Mouse (Mus musculus): ENCODE data around the gene F2rl1. TPM values are rescaled to one million over a fixed set of nuclear protein-coding genes. Genes with fewer than 3 reads are reported as not detected.

Gene F2rl1
- polyA plus RNA-seq (2015; fragmentation: Nextera tagmentation; extraction: Ambion mirVana): 0.09 and 0.26 TPM in 2 replicates

DNA sequence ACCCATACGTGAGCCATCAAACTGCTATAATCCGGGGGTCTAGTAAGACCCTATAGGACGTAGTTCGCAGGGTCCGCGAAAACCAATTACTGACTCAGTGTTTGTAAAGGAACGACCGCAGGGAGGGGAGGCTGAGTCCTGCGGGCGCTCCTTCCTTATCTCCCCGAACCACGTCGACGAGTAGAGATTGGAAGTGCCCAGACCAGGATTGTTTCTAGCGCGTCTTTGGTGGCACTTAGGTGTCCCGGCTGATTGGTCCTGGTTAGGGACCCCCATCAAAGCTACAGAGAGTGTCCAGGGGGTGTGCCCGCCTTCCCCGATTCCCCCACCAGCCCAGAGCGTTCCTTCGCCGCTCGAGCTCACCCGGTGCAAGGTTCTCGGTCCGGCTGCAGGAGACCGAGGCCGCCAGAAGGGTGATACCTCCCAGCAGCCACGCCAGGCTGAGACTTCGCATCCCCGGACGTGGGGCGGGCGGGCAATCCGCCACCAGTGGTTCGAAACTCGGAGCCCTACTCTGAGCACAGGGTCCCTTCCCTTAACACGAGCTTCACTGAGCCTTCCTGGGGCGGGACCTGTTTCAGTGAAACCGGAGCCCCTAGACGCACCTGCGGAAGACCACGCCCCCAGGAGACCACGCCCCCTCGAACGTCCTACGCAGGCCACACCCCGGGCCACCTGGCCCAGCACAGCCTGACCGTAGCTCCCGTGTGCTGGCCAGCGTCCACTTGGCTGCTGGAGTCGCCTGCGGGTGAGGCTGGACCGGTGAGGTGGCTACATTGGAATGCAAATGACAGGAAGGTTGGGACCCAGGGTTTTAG lies at the start of gene F2rl1:
Gene F2rl1 (minus strand): TSS at position 554 of the 818 bp plus-strand sequence.
- peak; percentile 51 for ATAC-seq
- Histone ChIP-seq H3K9me3 (replicated peaks; ENCODE audit: control insufficient read depth, low read length, poor library complexity, severe bottlenecking) (no peaks in the 10 kb centered on the region), H3K36me3 (ENCODE audit: control insufficient read depth, insufficient read depth, low read length) (no peaks in the 10 kb centered on the region), H3K4me2 (ENCODE audit: low read length) (peak within 1 kb of the TSS; percentile 66), H3K4me1 (ENCODE audit: control insufficient read depth, insufficient read depth, low read length) (peaks cover 12% of the 10 kb centered on the region), H3K27ac (ENCODE audit: low read length) (no peak within 1 kb of the TSS), H3K27me3 (ENCODE audit: control insufficient read depth, insufficient read depth, low read depth, low read length) (peaks cover 28% of the 10 kb centered on the region), H3K4me3 (ENCODE audit: low read depth, low read length) (peak within 1 kb of the TSS; percentile 34), H3K9ac (ENCODE audit: low read depth, low read length) (peak within 1 kb of the TSS; percentile 34; the same call in 1 of the 2 replicates)
- under 1% methylated on average over 54 of the region's 54 CpGs for WGBS

DNA sequence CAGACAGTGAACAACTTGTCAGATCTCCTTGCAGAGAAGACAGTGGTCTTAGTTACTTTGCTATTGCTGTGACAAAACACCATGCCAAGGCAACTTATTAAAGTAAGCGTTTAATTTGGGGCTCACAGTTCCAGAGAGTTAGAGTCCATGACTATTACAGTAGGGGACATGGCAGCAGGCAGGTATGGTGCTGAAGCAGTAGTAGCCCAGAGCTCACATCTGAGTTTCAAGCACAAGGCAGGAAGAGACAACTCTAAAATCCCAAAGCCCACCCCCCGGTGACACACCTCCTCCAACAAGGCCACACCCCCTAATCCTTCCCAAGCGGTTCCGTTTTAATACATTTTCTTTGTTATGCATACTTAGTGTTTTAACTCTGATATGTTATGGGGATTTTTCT lies 45.9 kb upstream of the F2rl1 start:
- ATAC-seq: no peak
- no peaks in the 10 kb centered on the region for H3K27me3 ChIP-seq (ENCODE audit: control insufficient read depth, insufficient read depth, low read depth, low read length)
- H3K36me3 ChIP-seq (ENCODE audit: control insufficient read depth, insufficient read depth, low read length): no peaks in the 10 kb centered on the region
- H3K9ac ChIP-seq (ENCODE audit: low read depth, low read length): no peak overlapping the region
- H3K9me3 ChIP-seq (replicated peaks; ENCODE audit: control insufficient read depth, low read length, poor library complexity, severe bottlenecking): no peaks in the 10 kb centered on the region; the same call in 1 of the 2 replicates
- H3K4me2 ChIP-seq (ENCODE audit: low read length): no peak overlapping the region
- no peaks in the 10 kb centered on the region for H3K4me1 ChIP-seq (ENCODE audit: control insufficient read depth, insufficient read depth, low read length)
- 93% methylated on average over 4 of the region's 4 CpGs for WGBS
- H3K4me3 ChIP-seq (ENCODE audit: low read depth, low read length): no peak overlapping the region
- no peak overlapping the region for H3K27ac ChIP-seq (ENCODE audit: low read length)

DNA sequence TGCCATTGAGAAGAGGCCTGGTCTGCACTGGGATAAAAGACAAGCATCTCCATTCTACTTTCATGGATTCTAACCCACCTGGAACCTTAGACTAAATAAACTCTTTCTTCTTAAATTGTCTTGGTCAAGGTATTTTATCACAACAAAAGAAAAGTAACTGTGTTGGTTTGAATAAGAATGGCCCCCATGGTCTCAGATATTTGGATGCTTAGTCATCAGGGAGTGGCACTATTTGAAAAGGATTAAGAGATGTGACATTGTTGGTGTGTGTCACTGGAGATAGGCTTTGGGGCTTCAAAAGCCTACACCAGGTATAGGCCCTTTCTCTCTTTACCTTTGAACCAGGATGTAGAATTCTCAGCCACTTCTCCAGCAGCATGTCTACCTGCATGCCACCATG lies 44.3 kb upstream of the F2rl1 start:
- no peaks in the 10 kb centered on the region; the same call in 1 of the 2 replicates for H3K9me3 ChIP-seq (replicated peaks; ENCODE audit: control insufficient read depth, low read length, poor library complexity, severe bottlenecking)
- H3K27ac ChIP-seq (ENCODE audit: low read length): no peak overlapping the region
- H3K27me3 ChIP-seq (ENCODE audit: control insufficient read depth, insufficient read depth, low read depth, low read length): no peaks in the 10 kb centered on the region
- no peaks in the 10 kb centered on the region for H3K36me3 ChIP-seq (ENCODE audit: control insufficient read depth, insufficient read depth, low read length)
- H3K9ac ChIP-seq (ENCODE audit: low read depth, low read length): no peak overlapping the region
- no peak overlapping the region for H3K4me2 ChIP-seq (ENCODE audit: low read length)
- H3K4me3 ChIP-seq (ENCODE audit: low read depth, low read length): no peak overlapping the region
- ATAC-seq: no peak
- H3K4me1 ChIP-seq (ENCODE audit: control insufficient read depth, insufficient read depth, low read length): no peaks in the 10 kb centered on the region

DNA sequence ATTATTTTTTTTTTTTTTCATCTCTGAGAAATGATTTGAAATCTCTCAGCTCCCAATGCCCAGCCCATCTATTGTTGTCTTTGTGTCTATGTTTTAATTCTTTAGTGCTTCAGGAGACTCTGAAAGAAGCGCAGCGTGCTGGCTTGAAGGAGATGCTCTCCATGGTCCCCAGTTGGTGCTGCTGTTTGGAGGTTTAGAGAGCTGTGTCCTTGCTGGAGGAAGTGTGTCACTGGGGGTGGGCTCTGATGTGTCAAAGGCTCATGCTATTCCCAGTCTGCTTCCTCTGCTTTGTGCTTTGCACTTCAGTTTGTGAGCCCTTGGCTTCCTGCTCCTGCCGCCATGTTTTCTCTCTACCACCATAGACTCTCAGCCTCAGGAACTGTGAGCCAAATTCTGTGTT lies 43.3 kb upstream of the F2rl1 start:
- H3K4me3 ChIP-seq (ENCODE audit: low read depth, low read length): no peak overlapping the region
- no peak overlapping the region for H3K4me2 ChIP-seq (ENCODE audit: low read length)
- no peaks in the 10 kb centered on the region for H3K36me3 ChIP-seq (ENCODE audit: control insufficient read depth, insufficient read depth, low read length)
- WGBS: 97% methylated on average over 3 of the region's 3 CpGs
- no peaks in the 10 kb centered on the region for H3K27me3 ChIP-seq (ENCODE audit: control insufficient read depth, insufficient read depth, low read depth, low read length)
- ATAC-seq: no peak
- H3K9me3 ChIP-seq (replicated peaks; ENCODE audit: control insufficient read depth, low read length, poor library complexity, severe bottlenecking): no peaks in the 10 kb centered on the region; the same call in 1 of the 2 replicates
- no peak overlapping the region for H3K27ac ChIP-seq (ENCODE audit: low read length)
- H3K4me1 ChIP-seq (ENCODE audit: control insufficient read depth, insufficient read depth, low read length): no peaks in the 10 kb centered on the region
- no peak overlapping the region for H3K9ac ChIP-seq (ENCODE audit: low read depth, low read length)

DNA sequence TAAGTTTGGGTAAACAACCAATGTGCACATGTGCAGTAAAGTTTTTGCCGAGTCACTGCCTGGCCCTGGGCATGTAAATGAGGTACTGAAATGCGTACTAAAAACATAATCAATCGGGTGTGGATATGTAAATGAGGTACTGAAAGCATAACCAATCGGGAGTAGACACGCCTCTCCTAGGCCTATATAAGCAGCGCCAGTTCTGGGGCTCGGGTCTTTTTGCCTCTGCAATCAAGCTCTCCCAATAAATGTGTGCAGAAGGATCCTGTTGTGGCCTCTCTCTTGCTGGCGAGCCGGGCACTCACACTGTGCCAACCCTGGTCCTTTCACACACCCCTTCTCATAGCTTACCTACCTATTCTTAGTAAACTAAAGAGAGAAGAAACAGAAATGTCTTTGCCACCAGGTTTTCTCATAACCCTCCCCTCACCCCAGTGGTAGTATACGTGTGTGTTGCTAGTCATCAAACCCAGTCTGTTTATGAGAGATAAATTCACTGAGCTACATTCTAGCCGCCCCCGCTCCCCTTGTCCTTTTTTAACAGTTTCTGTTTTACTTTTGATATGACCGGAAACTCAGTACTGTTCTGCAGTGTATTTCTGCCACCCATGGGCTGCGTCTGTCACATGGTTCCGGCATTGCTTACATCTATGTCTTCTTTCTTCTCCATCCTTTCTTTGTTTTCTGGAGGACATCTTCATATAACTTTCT lies 42.0 kb upstream of the F2rl1 start:
- no peaks in the 10 kb centered on the region for H3K36me3 ChIP-seq (ENCODE audit: control insufficient read depth, insufficient read depth, low read length)
- no peaks in the 10 kb centered on the region for H3K4me1 ChIP-seq (ENCODE audit: control insufficient read depth, insufficient read depth, low read length)
- no peaks in the 10 kb centered on the region; the same call in 1 of the 2 replicates for H3K9me3 ChIP-seq (replicated peaks; ENCODE audit: control insufficient read depth, low read length, poor library complexity, severe bottlenecking)
- ATAC-seq: no peak
- no peak overlapping the region for H3K4me2 ChIP-seq (ENCODE audit: low read length)
- no peaks in the 10 kb centered on the region for H3K27me3 ChIP-seq (ENCODE audit: control insufficient read depth, insufficient read depth, low read depth, low read length)
- H3K9ac ChIP-seq (ENCODE audit: low read depth, low read length): no peak overlapping the region
- WGBS: 94% methylated on average over 15 of the region's 15 CpGs
- H3K4me3 ChIP-seq (ENCODE audit: low read depth, low read length): no peak overlapping the region
- no peak overlapping the region for H3K27ac ChIP-seq (ENCODE audit: low read length)

DNA sequence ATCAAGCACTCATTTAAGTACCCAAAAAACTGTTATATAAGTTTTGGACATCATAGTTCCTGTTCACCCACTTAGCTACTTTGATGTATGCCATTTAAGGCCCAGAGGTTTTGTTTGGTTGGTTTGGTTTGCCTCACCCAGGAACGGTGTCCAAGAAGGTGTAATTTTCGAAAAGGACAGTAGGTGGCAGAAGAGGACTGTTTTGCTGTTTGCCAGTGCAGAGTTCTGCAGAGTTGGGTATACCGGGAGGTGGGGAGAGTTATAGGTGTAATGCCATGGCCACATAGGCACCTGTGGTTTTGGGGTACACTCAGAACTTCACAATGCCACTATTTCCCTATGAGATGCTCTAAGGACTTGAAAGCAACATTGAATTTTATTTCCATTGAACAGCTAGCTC lies 38.7 kb upstream of the F2rl1 start:
- 0% methylated on average over 3 of the region's 3 CpGs for WGBS
- Histone ChIP-seq H3K27me3 (ENCODE audit: control insufficient read depth, insufficient read depth, low read depth, low read length) (no peaks in the 10 kb centered on the region), H3K4me1 (ENCODE audit: control insufficient read depth, insufficient read depth, low read length) (no peaks in the 10 kb centered on the region), H3K9ac (ENCODE audit: low read depth, low read length) (no peak overlapping the region), H3K4me2 (ENCODE audit: low read length) (no peak overlapping the region), H3K9me3 (replicated peaks; ENCODE audit: control insufficient read depth, low read length, poor library complexity, severe bottlenecking) (no peaks in the 10 kb centered on the region), H3K4me3 (ENCODE audit: low read depth, low read length) (no peak overlapping the region), H3K36me3 (ENCODE audit: control insufficient read depth, insufficient read depth, low read length) (no peaks in the 10 kb centered on the region), H3K27ac (ENCODE audit: low read length) (no peak overlapping the region)
- peak; percentile 94 for ATAC-seq

DNA sequence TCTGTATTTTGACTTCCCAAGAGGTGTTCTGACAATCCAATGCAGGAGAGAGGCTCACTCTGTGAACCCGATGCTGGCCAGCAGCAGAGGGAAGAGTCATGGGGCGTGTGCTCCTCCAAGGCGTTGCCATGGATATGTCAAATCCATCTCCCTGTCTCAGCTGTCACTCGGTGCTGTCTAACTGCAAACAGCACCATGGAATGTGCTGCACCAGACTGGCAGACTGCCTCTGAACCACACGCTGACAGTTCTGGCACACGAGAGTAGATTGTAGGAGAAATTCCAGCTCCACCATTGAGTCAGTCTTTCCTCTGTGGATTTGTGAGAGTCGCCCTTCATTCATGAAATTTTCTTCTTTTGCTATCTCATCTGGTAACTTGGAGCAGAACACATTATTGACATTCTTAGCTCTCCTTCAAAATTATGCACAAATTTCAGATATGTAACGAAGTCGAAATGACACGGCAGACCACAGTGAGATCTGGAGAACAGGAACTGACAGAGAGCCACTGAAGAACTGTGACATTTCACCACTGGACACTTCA lies 38.1 kb upstream of the F2rl1 start:
- Histone ChIP-seq H3K4me3 (ENCODE audit: low read depth, low read length) (no peak overlapping the region), H3K36me3 (ENCODE audit: control insufficient read depth, insufficient read depth, low read length) (no peaks in the 10 kb centered on the region), H3K4me1 (ENCODE audit: control insufficient read depth, insufficient read depth, low read length) (no peaks in the 10 kb centered on the region), H3K4me2 (ENCODE audit: low read length) (no peak overlapping the region), H3K27ac (ENCODE audit: low read length) (no peak overlapping the region), H3K9me3 (replicated peaks; ENCODE audit: control insufficient read depth, low read length, poor library complexity, severe bottlenecking) (no peaks in the 10 kb centered on the region), H3K9ac (ENCODE audit: low read depth, low read length) (no peak overlapping the region), H3K27me3 (ENCODE audit: control insufficient read depth, insufficient read depth, low read depth, low read length) (no peaks in the 10 kb centered on the region)
- ATAC-seq: no peak
- 55% methylated on average over 10 of the region's 10 CpGs for WGBS

DNA sequence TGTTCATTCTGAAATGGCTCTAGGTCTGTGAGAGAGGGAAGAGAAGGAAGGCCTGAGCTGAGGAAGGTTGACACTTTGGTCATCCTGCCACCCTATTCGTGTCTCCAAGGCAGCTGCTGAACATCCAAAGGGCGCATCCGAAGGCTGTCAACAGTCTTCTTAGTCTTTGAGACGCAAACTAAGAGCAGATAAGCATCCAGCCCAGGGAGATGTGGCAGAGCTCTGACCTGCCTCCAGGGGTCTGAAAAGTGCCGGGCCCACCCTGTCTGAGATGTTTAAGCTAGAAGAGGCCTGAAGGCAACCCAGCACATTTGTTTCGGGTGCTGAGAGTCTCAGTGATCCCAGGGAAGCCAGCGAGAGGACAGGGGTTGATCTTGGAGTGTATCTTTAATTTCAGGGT lies 32.3 kb upstream of the F2rl1 start:
- WGBS: 84% methylated on average over 7 of the region's 7 CpGs
- H3K27me3 ChIP-seq (ENCODE audit: control insufficient read depth, insufficient read depth, low read depth, low read length): no peaks in the 10 kb centered on the region
- ATAC-seq: no peak
- H3K4me2 ChIP-seq (ENCODE audit: low read length): no peak overlapping the region
- no peak overlapping the region for H3K4me3 ChIP-seq (ENCODE audit: low read depth, low read length)
- no peak overlapping the region for H3K27ac ChIP-seq (ENCODE audit: low read length)
- H3K36me3 ChIP-seq (ENCODE audit: control insufficient read depth, insufficient read depth, low read length): no peaks in the 10 kb centered on the region
- no peaks in the 10 kb centered on the region for H3K9me3 ChIP-seq (replicated peaks; ENCODE audit: control insufficient read depth, low read length, poor library complexity, severe bottlenecking)
- H3K4me1 ChIP-seq (ENCODE audit: control insufficient read depth, insufficient read depth, low read length): no peaks in the 10 kb centered on the region
- H3K9ac ChIP-seq (ENCODE audit: low read depth, low read length): no peak overlapping the region
